Mouse (Mus musculus) embryonic facial prominence, embryonic 11.5 days (tissue): ENCODE measurements around the gene Tada3. TPM values are rescaled to one million over a fixed set of nuclear protein-coding genes. Genes with fewer than 3 reads are reported as not detected.

Source experiments
- microRNA-seq: library from miRNA; unstranded; fragments of <30 nt; microRNA quantifications from one replicate; pipeline ENCODE4, GENCODE M21; 2016; ENCODE audit warnings: borderline number of aligned reads
- polyA plus RNA-seq: library from polyadenylated mRNA; unstranded; fragments of >200 nt; fragmentation: Nextera tagmentation; extraction: Ambion mirVana; gene quantifications from 2 replicates; pipeline ENCODE4 v1.2.1, GENCODE M21; 2014

Gene Tada3
- polyA plus RNA-seq, 1 experiment from 2014 or later, result 44.3 TPM

Small RNA genes within 50 kb of the gene (microRNA-seq; reads per million reads assigned to microRNA genes)
- gene Gm24387, result not detected

Other genes starting within 250 kb of the Tada3 start
- 1.2 and 1.5 TPM in 2 replicates for gene Lhfpl4, start 182.5 kb downstream of the Tada3 start, polyA plus RNA-seq
- 42.5 and 44.8 TPM in 2 replicates for gene Mtmr14, start 140.0 kb downstream of the Tada3 start, polyA plus RNA-seq
- gene Cpne9, start 95.6 kb downstream of the Tada3 start, polyA plus RNA-seq, result 0.10 and 0.14 TPM in 2 replicates
- gene Brpf1, start 70.7 kb downstream of the Tada3 start, polyA plus RNA-seq, result 17.6 and 21.3 TPM in 2 replicates
- gene Ogg1, start 50.9 kb downstream of the Tada3 start, polyA plus RNA-seq, result 13.0 and 14.6 TPM in 2 replicates
- gene Camk1, start 33.9 kb downstream of the Tada3 start, polyA plus RNA-seq, result 73.5 and 77.1 TPM in 2 replicates
- gene Arpc4, start 232 bp upstream of the Tada3 start, polyA plus RNA-seq, result 201 and 203 TPM in 2 replicates
- 2.2 and 2.7 TPM in 2 replicates for gene Ttll3, start 11.4 kb upstream of the Tada3 start, polyA plus RNA-seq
- gene Rpusd3, start 41.5 kb upstream of the Tada3 start, polyA plus RNA-seq, result 25.7 and 27.2 TPM in 2 replicates
- not detected in 2 replicates for gene Cidec, start 57.9 kb upstream of the Tada3 start, polyA plus RNA-seq
- 72.6 and 77.6 TPM in 2 replicates for gene Jagn1, start 64.7 kb upstream of the Tada3 start, polyA plus RNA-seq
- 1.2 and 2.3 TPM in 2 replicates for gene Il17re, start 80.6 kb upstream of the Tada3 start, polyA plus RNA-seq
- gene Il17rc, start 93.5 kb upstream of the Tada3 start, polyA plus RNA-seq, result 1.3 and 3.5 TPM in 2 replicates
- gene Creld1, start 105.4 kb upstream of the Tada3 start, polyA plus RNA-seq, result 13.1 and 16.2 TPM in 2 replicates
- gene Prrt3, start 124.0 kb upstream of the Tada3 start, polyA plus RNA-seq, result 0.90 and 1.3 TPM in 2 replicates
- 83.2 and 85.8 TPM in 2 replicates for gene Emc3, start 153.8 kb upstream of the Tada3 start, polyA plus RNA-seq
- 14.6 and 17.7 TPM in 2 replicates for gene Fancd2, start 153.8 kb upstream of the Tada3 start, polyA plus RNA-seq
- gene Fancd2os, start 222.8 kb upstream of the Tada3 start, polyA plus RNA-seq, result 0.20 TPM in 1 of 2 replicates, not detected in the other
- 232 and 233 TPM in 2 replicates for gene Brk1, start 226.9 kb upstream of the Tada3 start, polyA plus RNA-seq
- 56.9 and 64.0 TPM in 2 replicates for gene Vhl, start 246.1 kb upstream of the Tada3 start, polyA plus RNA-seq